ENCODE assay signal across 8 mouse cellular contexts in genomic region chr2:167299861-167300667, GRCm38 (mm10). TPM values are rescaled to one million over a fixed set of nuclear protein-coding genes. Genes with fewer than 3 reads are reported as not detected.
A peak's percentile ranks its signal among the peaks of the same experiment; 100 is the strongest.
DNase-seq lines count a peak whose midpoint lies in the region; ATAC-seq and TF ChIP-seq lines count a peak whose summit lies in the region.

No protein-coding gene starts in this region.

- intact Hi-C loops in left cerebral cortex, postnatal 4 days (cut with DNase I), result loop anchor here (10.0 kb wide), 1 partner anchor 45 kb away; the partner anchor contains the start of gene B4galt5

- peak overlapping the region; percentile 87 for H3K27ac ChIP-seq in layer of hippocampus, adult 2 months
- no peak overlapping the region; the same call in 1 of the 2 replicates for H3K27ac ChIP-seq in embryonic facial prominence, embryonic 15.5 days (replicated peaks)
- H3K27ac ChIP-seq in hindbrain, embryonic 12.5 days, result peak overlapping the region; percentile 68
- H3K27ac ChIP-seq in stomach, embryonic 15.5 days, result peak overlapping the region; percentile 35; the same call in 1 of the 2 replicates

- peak; percentile 24; the same call in 1 of the 2 replicates for ATAC-seq in embryonic facial prominence, embryonic 15.5 days (ENCODE audit: insufficient number of reproducible peaks, low FRiP score, low TSS enrichment, low read depth)
- peak; percentile 24 for ATAC-seq in hindbrain, embryonic 12.5 days (ENCODE audit: low FRiP score)
- no peak for ATAC-seq in stomach, embryonic 15.5 days (ENCODE audit: insufficient read depth, low FRiP score, low read depth)

- H3K9ac ChIP-seq in embryonic facial prominence, embryonic 15.5 days, result no peak overlapping the region
- no peak overlapping the region for H3K9ac ChIP-seq in hindbrain, embryonic 12.5 days
- no peak overlapping the region for H3K9ac ChIP-seq in stomach, embryonic 15.5 days

- H3K4me3 ChIP-seq in layer of hippocampus, adult 2 months, result no peak overlapping the region
- no peak overlapping the region for H3K4me3 ChIP-seq in embryonic facial prominence, embryonic 15.5 days (replicated peaks)
- H3K4me3 ChIP-seq in hindbrain, embryonic 12.5 days, result no peak overlapping the region
- H3K4me3 ChIP-seq in stomach, embryonic 15.5 days (replicated peaks), result no peak overlapping the region

- WGBS in embryonic facial prominence, embryonic 15.5 days, result 68% methylated on average over 6 of the region's 6 CpGs
- 73% methylated on average over 6 of the region's 6 CpGs for WGBS in hindbrain, embryonic 12.5 days
- 59% methylated on average over 6 of the region's 6 CpGs for WGBS in stomach, embryonic 15.5 days

- TF ChIP-seq CTCF in layer of hippocampus, adult 2 months (conservative IDR thresholded peaks at IDR 0.05), result no peak

- H3K4me1 ChIP-seq in embryonic facial prominence, embryonic 15.5 days, result 0 out of 2 replicates have a peak, but pooled peaks cover 2% of the 10 kb centered on the region
- peaks cover 21% of the 10 kb centered on the region for H3K4me1 ChIP-seq in hindbrain, embryonic 12.5 days
- peaks cover 7% of the 10 kb centered on the region; the same call in 1 of the 2 replicates for H3K4me1 ChIP-seq in stomach, embryonic 15.5 days

- H3K27me3 ChIP-seq in embryonic facial prominence, embryonic 15.5 days, result no peaks in the 10 kb centered on the region
- no peaks in the 10 kb centered on the region for H3K27me3 ChIP-seq in hindbrain, embryonic 12.5 days
- no peaks in the 10 kb centered on the region for H3K27me3 ChIP-seq in stomach, embryonic 15.5 days (replicated peaks)

- peaks cover 31% of the 10 kb centered on the region for H3K36me3 ChIP-seq in embryonic facial prominence, embryonic 15.5 days
- peaks cover 20% of the 10 kb centered on the region for H3K36me3 ChIP-seq in hindbrain, embryonic 12.5 days
- H3K36me3 ChIP-seq in stomach, embryonic 15.5 days, result peaks cover 18% of the 10 kb centered on the region; the same call in 1 of the 2 replicates

- H3K9me3 ChIP-seq in embryonic facial prominence, embryonic 15.5 days (replicated peaks), result no peaks in the 10 kb centered on the region
- H3K9me3 ChIP-seq in hindbrain, embryonic 12.5 days (replicated peaks), result no peaks in the 10 kb centered on the region
- H3K9me3 ChIP-seq in stomach, embryonic 15.5 days, result no peaks in the 10 kb centered on the region

- no peak overlapping the region for H3K4me2 ChIP-seq in embryonic facial prominence, embryonic 15.5 days (replicated peaks)
- no peak overlapping the region for H3K4me2 ChIP-seq in hindbrain, embryonic 12.5 days (replicated peaks)
- no peak overlapping the region for H3K4me2 ChIP-seq in stomach, embryonic 15.5 days

- peak; percentile 7 to 22 for DNase-seq in layer of hippocampus, adult 2 months (ENCODE audit: low spot score in 2 of 2)
- no peak for DNase-seq in layer of hippocampus, adult 18-20 months (ENCODE audit: low spot score in 2 of 2)
- DNase-seq in adrenal gland, postnatal 25 days, result peak; percentile 2
- peak; percentile 40 for DNase-seq in left cerebral cortex, postnatal 4 days
- no peak for DNase-seq in yolk sac, embryonic 10.5 days (ENCODE audit: low spot score)

RNA-seq across cellular contexts. Expression of gene B4galt5, which starts 48.9 kb away (rescaled TPM):
- 10 to 100 TPM; 38.1 to 43.9 TPM for total RNA-seq in layer of hippocampus, adult 2 months (2021)
- 10 to 100 TPM; 43.7 to 44.5 TPM for total RNA-seq in layer of hippocampus, adult 18-20 months (2021)
- total RNA-seq in adrenal gland, postnatal 25 days (2021), result 72.9 and 78.8 TPM in 2 replicates
- 11.5 and 14.8 TPM in 2 replicates for polyA plus RNA-seq in embryonic facial prominence, embryonic 15.5 days (2015; fragmentation: Nextera tagmentation; extraction: Ambion mirVana)
- polyA plus RNA-seq in hindbrain, embryonic 12.5 days (2016; fragmentation: Nextera tagmentation; extraction: Ambion mirVana), result 19.3 and 20.2 TPM in 2 replicates
- total RNA-seq in left cerebral cortex, postnatal 4 days (2021), result 10 to 100 TPM; 77.2 to 80.4 TPM
- polyA plus RNA-seq in stomach, embryonic 15.5 days (2015; fragmentation: Nextera tagmentation; extraction: Ambion mirVana), result 16.7 and 17.0 TPM in 2 replicates

RNA-seq across cellular contexts. Expression of gene Ptgis, which starts 59.7 kb away (rescaled TPM):
- under 1 TPM; 0.72 to 0.81 TPM for total RNA-seq in layer of hippocampus, adult 2 months (2021)
- 1 to 10 TPM in 1 of 2 experiments, under 1 TPM in 1; 0.79 to 1.2 TPM for total RNA-seq in layer of hippocampus, adult 18-20 months (2021)
- total RNA-seq in adrenal gland, postnatal 25 days (2021), result 17.7 and 24.9 TPM in 2 replicates
- polyA plus RNA-seq in embryonic facial prominence, embryonic 15.5 days (2015; fragmentation: Nextera tagmentation; extraction: Ambion mirVana), result 33.1 and 33.3 TPM in 2 replicates
- 9.1 and 13.0 TPM in 2 replicates for polyA plus RNA-seq in hindbrain, embryonic 12.5 days (2016; fragmentation: Nextera tagmentation; extraction: Ambion mirVana)
- 1 to 10 TPM; 2.6 to 3.2 TPM for total RNA-seq in left cerebral cortex, postnatal 4 days (2021)
- polyA plus RNA-seq in stomach, embryonic 15.5 days (2015; fragmentation: Nextera tagmentation; extraction: Ambion mirVana), result 18.2 and 20.2 TPM in 2 replicates

Comparison
In these comparisons a context has a peak if more than half of its experiments do, and no peak if none do; other contexts are left out.
1. DNase-seq: peak in layer of hippocampus, adult 2 months (2 of 2), adrenal gland, postnatal 25 days (single experiment) and left cerebral cortex, postnatal 4 days (single experiment); none in layer of hippocampus, adult 18-20 months (0 of 2) and yolk sac, embryonic 10.5 days (single experiment).